Mouse (Mus musculus) lung, postnatal 4 days (tissue): ENCODE data around the gene Cntnap5b.
"Not testable (repeated sequence)": the region's sequence is repeated elsewhere in the genome, so short reads cannot be mapped to it uniquely, and the experiment has no call there.

ENCODE experiments used
- DNase-seq, 2 experiments: peaks; one replicate each; pipeline ENCODE4 v3.0.0; 2021

The Cntnap5b gene

DNA sequence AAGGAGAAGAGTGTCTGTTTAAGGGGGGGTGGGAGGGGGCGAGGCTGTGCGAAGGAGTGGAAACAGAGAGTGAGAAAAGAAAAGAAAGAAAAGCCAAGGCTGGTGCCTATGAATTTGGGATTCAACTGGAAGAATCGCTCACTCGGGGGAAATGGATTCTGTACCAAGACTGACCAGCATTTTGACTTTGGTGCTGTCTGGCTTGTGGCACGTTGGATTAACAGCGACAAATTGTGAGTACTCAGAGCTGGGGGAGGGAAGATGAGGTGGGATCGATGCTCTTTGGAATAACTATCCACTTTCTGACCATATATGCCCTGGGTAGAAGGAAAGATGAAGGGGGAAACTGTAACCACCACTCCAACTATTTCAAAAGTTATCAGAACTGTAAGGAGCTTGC is at the start of gene Cntnap5b:
Gene Cntnap5b (plus strand): TSS at position 152 of the 400 bp plus-strand sequence.
- DNase-seq = no peak

DNA sequence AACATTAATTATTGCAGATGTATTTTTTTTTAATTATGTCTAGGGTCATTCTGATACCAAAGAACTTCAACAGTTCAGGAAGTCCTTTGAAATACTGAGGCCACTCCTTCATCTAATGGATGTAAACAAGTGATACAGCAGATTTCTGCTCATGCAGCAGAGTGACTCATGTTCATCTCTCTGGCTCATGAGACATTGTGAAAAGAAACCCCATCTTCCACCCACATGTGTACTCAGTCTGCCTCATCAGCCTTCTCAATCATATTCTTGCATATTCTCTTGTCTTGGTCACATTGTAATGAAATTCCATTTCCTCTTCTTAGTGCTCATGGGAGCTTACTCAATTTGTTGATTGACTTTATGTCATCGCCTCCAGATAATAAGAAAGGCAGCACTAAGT is 12.6 kb upstream of the Cntnap5b start:
- no peak for DNase-seq

DNA sequence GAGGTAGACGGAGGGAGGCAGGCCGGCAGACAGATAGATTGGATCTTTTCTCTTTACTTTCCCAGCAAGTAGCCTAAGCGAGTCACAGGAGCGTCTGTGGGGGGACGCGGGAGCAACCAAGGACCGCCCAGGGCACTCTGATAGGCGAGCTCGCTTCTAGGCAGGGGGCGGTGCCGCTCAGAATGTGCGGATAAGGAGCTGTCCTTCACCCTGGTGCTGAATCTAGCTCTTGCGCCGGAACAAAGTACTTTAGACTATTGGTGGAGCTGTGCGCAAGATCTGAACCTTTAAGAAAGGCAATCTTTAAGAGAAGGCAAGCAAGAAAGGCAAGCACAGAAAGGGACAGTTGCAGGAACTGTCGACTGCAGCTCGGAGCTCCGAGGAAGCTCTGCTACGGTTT is 382 bp upstream of the Cntnap5b start:
- DNase-seq = peak; percentile 21 to 23

DNA sequence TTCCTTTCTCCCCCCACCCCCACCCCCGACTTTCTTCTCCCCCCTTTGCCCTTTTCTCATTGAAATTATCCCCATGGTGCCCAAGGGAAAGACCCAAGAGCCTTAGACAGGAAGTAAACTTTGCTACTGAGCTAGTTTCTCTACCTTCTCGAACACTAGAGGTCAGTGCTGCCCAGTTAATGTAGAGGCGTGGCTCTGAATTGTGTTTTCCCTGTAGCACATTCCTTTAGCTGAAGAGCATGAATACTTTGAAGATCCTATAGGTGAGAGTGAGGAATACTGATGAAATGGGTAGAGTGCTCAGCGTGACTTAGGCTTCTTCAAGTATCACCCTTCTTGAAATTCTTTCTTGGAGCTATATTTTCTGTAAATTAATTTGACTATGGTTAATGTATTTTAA is 1.6 kb downstream of the Cntnap5b start:
- no peak for DNase-seq

DNA sequence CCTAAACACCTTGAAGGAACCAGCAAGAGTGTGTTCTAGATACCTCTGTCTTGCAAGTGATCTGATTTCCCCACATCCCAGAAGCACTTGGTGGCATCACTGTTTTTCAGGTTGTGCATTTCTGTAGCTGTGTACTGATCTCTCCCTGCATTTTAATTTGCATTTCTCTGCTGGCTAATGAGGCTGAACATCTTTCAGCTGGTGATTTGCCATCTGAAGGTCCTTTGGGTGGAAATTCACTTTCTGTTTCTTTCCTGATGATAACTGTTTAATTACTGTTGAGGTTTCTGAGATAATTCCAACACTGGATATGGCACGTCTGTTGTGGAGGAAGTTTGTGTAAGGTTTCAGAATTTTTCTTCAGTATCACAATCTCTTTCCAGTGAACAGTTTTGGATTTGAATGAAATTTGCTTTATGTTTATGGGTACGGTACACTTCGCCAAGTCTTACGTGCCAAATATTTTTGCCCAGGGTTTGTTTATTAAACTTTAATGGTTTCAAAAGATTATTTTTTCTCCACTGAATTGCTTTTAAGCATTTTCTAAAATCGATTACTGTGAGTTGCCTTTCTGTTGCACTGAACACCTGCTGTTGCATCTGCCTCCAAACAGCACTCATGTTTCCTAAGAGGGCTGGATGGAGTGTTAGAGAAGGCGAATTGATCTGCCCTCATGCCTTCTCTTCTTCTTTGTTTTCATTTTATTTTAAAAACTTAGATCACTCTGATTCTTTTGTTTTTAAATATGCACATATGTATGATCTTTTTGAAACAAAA is 41.0 kb downstream of the Cntnap5b start:
- DNase-seq = no peak

DNA sequence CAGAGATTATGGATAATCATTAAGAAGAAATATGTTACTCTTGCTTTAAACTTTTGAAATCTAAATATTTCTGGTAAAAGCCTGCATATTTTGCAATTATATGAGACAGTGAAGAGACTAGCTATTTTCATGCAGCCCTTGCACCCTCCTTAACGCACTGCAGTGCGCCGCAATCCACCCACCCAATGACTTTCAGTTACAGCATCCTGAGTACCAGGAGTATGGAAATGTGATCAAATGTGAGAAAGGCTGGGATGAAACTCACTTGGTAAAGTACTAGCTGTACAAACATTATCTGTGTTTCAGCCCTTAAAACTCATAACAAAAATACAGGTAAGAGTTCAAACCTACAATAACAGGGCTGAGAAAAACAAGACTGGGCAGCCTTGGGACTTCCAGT is 99.8 kb downstream of the Cntnap5b start:
- DNase-seq = no peak

DNA sequence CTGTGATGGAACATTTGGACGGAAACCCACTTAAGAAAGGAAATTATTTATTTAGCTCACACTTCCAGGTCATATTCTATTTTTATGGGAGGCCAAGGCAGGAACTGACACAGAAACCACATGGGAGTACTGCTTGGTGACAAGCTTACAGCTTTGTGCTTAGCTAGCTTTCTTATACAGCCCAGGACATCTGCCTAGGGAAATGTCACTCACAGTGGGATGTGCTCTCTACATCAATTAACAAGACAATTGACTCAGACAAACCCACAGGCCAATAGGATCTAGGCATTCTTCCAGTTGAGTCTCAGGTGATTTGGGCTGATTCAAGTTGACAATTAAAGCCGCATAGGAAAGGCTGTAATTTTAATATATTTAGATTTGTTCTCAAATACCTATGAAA is 135.2 kb downstream of the Cntnap5b start:
- no peak for DNase-seq

DNA sequence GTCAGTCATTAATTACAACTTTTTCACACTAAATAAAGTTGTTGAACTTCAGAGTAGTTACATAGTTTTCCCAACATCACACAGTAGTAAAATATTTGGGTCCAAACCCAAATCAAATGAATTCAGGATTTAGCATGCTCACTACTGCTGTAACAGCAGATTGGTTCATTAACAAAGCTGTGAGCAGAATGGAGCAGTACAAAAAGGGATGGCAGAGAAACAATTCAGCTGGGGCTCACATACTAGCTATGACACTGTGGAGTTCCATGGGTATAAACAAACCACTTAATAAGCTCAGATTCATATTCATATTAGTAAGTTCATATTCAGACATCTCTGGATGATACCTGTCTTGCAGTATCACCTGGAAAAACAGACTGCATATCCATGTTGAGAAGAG is 170.9 kb downstream of the Cntnap5b start:
- no peak for DNase-seq

DNA sequence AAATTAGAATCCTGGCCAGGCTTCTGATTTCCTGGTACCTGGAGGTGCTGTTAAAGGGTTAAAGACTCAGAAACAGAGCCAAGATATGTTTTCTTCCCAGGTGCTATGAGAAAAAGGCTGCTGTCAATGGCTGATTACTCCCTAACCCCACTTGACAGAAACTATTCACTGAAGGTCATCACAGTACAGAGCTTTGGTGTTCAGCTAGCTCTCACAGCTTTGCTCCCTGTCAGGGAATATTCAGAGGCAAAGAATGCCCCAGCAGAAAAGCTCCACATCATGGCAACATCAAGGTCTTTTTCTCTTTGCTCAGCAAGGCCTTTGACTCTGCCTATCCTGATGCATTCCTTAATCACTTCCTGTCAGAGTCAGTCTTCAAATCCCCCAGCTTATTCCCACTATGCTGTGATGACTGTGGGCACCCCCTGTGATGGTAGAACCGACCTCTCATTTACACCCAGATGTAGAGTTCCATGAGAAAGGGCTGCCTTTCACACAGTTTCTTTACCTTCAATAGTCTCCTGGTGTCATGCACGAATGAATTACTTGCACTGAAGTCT is 186.9 kb downstream of the Cntnap5b start:
- DNase-seq = no peak

DNA sequence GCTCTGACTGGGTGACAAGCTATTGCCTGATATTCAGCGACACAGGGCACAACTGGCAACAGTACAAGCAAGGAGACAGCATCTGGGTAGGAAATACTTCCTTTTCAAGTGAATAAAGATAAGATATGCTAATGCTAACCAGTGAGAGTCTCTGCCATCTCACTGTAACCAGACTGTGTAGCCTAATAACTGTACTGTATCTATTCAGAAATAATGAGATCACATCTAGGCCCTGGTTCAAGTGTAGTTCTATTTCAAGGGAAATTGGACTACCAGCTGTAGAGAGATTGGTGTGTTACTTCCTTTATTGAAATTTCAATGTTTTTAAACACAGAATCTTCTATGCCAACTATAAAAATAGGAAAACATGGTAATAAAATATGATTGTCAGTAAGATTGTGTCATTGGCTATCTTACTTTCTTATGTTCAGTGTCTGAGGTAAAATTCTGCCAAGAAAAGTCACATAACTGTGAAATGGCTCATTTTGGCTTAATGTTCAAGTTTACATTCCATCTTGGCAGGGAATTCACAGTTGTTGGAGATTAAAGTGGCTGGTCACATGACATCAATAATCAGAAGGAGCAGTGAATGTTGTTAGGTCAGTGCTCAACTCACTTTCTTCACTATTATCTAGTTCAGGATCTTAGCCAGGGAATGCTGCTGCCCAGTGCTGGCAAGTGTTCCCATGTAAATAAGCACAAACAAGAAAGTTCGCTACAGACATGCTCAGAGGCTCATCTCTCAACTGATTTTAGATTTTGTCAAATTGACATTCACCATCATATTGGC is 194.9 kb downstream of the Cntnap5b start:
- DNase-seq = no peak

DNA sequence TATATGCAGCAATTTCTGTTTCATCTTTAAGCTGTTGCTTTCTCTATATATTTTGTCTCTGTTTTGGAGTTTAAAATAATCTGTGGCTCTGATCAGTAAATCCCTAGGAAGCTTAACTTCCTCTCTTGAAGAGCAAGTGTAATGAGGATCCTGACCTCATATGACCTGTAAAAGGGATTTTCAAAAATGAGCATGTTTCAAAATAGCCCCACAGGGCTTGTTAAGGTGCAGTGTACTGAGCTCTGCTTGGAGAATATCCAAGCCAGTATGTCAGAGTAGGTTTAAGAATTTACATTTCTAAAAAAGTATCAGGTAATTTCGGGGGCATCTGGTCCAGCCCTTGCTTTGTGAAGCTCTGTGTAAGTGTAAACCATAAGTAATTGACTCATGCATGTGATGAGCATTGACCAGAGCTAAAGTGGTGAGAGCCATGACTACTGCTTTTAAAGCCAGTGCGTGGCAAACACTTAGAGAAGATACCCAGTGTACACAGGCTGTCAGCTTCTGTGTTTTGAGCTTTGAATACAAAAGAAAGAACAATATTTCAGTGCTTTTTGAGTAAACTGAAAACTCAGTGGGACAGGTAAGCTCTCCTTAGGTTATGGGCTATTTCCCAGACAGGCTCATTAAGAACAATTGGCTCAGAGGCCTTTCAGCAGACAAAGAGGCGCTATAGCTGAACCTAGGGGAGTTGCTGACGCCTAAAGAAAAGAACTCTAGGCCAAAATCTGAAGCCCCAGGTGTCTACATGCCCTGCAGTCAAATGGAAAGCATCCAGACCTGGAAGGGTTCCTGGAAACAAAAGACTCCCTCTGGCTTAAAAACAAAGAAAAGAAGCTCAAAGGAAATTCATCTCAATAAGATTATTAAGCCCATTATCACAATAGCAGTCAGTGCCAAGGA is 197.9 kb downstream of the Cntnap5b start:
- no peak for DNase-seq

DNA sequence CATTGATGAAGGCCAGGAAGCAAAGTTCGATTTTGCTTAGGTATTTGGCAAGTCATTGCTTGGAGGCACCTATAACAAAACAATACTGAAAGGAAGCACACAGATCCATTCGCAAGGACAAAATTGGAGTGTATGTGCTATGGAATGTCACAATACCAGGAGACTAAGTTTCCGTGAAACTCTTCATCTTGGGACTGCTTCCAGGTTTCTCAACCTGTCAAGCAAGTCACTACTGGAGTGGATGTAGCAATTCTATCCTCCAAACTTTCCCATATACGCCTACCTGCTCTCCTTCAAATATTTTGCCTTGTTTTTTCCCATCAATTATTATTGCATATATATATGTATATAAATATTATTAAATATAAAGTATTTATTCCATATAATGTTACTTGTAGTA is 228.7 kb downstream of the Cntnap5b start:
- DNase-seq = not testable (repeated sequence)

DNA sequence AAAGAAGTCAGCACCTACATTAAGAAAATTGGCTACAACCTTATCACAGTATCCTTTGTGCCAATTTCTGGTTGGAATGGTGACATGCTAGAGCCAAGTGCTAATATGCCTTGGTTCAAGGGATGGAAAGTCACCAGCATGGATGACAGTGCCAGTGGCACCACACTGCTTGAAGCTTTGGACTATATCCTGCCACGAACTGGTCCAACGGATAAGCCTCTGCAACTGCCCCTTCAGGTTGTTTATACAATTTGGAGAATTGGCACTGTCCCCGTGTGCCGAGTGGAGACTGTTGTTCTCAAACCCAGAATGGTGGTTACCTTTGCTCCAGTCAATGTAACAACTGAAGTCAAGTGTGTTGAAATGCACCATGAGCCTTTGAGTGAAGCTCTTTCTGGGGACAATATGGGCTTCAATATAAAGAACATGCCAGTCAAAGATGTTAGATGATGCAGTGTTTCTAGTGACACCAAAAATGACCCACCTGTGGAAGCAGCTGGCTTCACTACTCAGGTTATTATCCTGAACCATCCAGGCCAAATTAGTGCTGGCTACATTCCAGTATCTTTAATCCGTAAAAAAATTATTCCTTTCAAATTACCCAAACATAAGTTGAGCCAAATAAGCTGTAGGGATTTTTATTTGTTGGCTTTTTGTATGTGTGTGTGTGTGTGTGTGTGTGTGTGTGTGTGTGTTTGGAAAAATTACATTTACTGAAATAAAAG is 233.6 kb downstream of the Cntnap5b start:
- no peak for DNase-seq

DNA sequence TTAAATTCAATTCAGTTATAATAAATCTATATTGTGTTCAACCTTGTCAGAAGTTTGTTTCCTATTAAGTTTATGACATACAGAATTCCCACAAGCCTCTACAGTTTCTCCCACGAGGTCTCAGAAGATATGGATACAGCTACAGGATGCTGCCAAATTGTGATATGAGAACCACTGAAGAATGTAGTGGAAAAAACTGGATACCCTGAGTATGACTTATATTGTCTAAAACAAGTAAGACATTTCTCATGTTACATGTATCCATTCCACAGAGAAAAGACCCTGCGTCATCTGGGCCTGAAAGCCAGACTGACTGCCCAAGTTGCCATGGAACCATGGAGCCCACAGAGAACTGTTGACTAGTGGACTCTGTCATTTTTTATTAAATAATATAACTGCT is 269.2 kb downstream of the Cntnap5b start:
- no peak for DNase-seq

DNA sequence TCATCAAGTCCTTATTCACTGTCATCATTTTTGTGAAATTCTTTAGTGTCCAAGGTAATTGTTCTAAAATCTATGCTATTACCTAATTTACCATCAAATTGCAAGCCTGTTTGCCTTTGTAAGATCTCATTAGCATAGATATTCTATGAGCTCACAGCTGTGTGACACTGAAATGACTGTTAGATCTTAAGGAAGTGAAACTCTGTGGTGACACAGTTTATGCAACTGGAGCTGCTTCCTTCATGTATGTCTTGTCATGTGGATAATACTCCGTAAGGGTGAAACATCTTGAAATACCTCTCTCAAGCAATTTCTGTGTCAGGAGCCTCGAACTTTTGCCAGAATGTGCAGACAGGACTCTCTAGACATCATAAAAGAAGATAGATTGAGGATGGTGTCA is 307.2 kb downstream of the Cntnap5b start:
- no peak for DNase-seq

DNA sequence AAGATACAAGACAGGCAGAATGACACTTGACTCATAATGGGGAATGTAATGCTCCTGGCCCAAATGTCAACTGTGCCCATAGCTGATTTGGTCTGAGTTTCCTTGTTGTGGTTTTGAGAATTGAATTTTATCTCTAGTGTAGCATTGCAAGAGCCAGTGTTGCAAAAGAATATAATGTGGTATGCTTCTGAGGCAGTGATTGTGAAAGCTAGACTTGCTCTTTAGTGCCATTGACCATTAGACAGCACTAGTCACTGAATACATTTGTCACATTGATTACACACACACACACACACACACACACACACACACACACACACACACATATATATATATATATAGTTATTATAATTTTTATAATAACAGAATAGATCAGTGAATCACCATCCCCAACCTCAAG is 328.0 kb downstream of the Cntnap5b start:
- no peak for DNase-seq

DNA sequence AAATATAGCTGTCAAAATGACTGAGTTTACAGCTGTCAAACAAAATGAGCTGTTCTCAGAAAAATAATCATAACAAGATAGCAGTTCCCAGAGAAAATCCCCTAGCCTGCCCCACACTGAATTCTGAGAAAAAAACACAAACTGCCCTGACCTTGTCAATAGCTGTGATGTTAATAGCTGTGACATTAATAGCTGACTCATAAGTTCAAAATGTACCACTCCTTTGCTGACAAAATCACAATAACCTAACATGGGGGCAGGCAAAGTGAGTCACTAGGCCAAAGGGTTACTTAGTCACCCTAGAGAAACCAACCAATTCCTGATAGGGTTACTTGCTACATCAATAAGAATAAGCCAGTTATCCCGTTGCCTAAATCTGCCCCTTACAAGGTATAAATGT is 328.5 kb downstream of the Cntnap5b start:
- DNase-seq = no peak

DNA sequence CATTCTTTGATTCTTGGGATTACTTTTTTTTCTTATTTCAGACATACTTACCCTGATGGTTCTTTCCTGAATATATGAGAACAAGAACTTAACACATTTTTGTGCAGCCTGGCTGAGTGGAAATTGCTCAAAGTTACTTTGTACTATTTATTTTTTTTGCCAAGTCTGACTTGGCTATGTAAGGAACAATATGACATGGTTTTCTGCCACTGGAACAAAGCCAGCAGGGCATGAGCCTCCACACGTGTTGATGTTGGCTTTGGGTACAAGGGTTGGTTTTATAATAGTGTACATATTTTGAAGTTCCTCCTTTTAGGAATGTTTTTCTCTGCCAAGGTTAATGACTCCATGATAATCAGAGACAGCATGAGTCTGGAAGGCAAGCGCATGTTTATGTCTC is 331.8 kb downstream of the Cntnap5b start:
- no peak for DNase-seq

DNA sequence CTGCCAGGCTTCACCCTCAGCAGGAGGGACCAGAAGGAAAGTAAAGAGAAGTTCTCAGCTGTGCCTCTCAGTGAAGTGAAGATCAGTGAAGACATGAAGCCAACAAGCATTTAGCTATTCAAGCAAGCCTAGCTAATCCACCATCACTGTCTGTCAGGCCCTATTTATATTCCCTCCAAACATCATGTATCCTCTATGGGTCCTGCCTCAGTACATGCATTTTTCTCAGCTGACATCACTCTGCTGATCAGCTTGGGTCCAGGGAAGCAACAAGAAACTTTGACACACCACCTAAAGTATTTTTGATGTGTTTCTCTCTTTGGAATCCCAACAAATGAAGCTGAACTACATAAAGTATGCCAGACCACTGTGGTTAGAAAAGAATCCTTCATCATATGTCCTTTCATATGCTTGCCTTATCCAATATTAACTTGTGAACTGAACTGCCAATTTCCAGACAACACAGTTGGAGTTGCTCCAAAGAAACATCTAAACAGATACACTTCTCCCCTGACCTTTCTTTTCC is 349.9 kb downstream of the Cntnap5b start:
- DNase-seq = no peak

DNA sequence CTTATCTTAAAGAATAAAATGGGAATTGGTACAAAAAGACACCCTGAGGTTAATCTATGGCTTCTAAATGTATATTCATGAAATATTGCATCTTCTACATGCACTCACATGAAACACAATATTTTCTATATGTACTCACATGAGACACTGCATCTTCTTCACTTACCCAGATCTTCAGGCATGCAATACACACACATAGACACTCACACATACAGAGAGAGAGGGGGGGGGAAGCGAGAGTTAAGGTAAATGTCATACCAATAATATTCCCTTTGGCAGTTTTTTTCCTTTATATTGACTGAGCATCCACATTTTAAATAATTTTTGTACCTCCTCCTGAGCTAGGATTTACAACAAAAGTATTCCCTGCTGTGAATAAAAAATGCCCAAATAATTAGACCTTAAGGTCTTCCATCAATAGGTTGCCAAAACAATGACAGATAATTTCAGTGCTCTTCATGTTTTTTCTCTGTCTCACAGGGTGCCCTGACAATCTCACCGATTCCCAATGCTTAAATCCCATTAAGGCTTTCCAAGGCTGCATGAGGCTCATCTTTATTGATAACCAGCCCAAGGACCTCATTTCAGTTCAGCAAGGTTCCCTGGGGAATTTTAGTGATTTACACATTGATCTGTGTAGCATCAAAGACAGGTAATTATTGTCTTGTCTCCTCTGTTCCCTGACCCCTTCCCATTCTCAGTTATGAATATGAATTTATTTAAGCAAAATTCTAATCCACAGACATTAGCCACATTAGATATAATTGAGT is 391.2 kb downstream of the Cntnap5b start:
- DNase-seq = no peak

DNA sequence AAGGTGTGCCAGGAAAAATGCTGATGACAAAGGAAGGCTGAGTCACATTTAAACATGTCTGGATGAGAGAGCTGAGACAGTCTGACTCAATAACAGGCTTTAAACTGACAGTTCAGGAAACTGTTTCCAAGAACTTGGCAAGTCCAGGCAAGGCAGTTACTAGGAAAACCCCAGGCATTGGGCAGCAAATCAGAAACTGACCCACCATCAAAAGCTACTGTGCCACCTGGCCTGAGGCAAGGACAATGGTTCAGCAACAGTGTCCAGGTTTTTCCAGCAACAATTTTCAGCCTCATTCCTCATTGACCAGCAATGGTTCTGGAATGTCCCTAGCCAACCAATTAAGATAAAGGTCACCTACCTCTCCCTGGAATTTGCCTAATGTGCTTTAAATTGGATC is 399.0 kb downstream of the Cntnap5b start:
- DNase-seq = no peak
